Mouse (Mus musculus): ENCODE data around the gene Fibcd1. TPM values are rescaled to one million over a fixed set of nuclear protein-coding genes. Genes with fewer than 3 reads are reported as not detected.

The Fibcd1 gene
- polyA plus RNA-seq, 1 experiment, result not detected

- TF ChIP-seq GATA1 (IDR thresholded peaks at IDR 0.05; ENCODE audit: low read length), result no peak
These were observed 9.7 kb downstream of the Fibcd1 start for GRCm38 (mm10) chr2:31836091-31836490.

GRCm38 (mm10) chr2:31828311-31828825 lies 17.4 kb downstream of the Fibcd1 start:
- no peak for TF ChIP-seq GATA1 (IDR thresholded peaks at IDR 0.05; ENCODE audit: low read length)

- no peak for TF ChIP-seq GATA1 (IDR thresholded peaks at IDR 0.05; ENCODE audit: low read length)
These were observed 17.9 kb downstream of the Fibcd1 start for GRCm38 (mm10) chr2:31827877-31828276.

GRCm38 (mm10) chr2:31826094-31827085 lies 19.4 kb downstream of the Fibcd1 start:
- TF ChIP-seq GATA1 (IDR thresholded peaks at IDR 0.05; ENCODE audit: low read length), result no peak

- TF ChIP-seq GATA1 (IDR thresholded peaks at IDR 0.05; ENCODE audit: low read length), result no peak
These were observed 20.3 kb downstream of the Fibcd1 start for GRCm38 (mm10) chr2:31825469-31825911.

- TF ChIP-seq GATA1 (IDR thresholded peaks at IDR 0.05; ENCODE audit: low read length), result no peak
These were observed 21.7 kb downstream of the Fibcd1 start for GRCm38 (mm10) chr2:31823933-31824730.

GRCm38 (mm10) chr2:31822524-31823371 lies 23.1 kb downstream of the Fibcd1 start:
- no peak for TF ChIP-seq GATA1 (IDR thresholded peaks at IDR 0.05; ENCODE audit: low read length)

- TF ChIP-seq GATA1 (IDR thresholded peaks at IDR 0.05; ENCODE audit: low read length), result no peak
These were observed 30.4 kb downstream of the Fibcd1 start for GRCm38 (mm10) chr2:31815367-31815766.

GRCm38 (mm10) chr2:31814699-31815098 lies 31.1 kb downstream of the Fibcd1 start:
- no peak for TF ChIP-seq GATA1 (IDR thresholded peaks at IDR 0.05; ENCODE audit: low read length)

- no peak for TF ChIP-seq GATA1 (IDR thresholded peaks at IDR 0.05; ENCODE audit: low read length)
These were observed 32.2 kb downstream of the Fibcd1 start for GRCm38 (mm10) chr2:31813641-31814040.

GRCm38 (mm10) chr2:31811086-31811958 lies 34.5 kb downstream of the Fibcd1 start:
- no peak for TF ChIP-seq GATA1 (IDR thresholded peaks at IDR 0.05; ENCODE audit: low read length)

GRCm38 (mm10) chr2:31810444-31810843 lies 35.4 kb downstream of the Fibcd1 start, which contains the start of gene Qrfp:
Gene Qrfp, minus strand, starts transcription at chr2:31810580.
- no peak for TF ChIP-seq GATA1 (IDR thresholded peaks at IDR 0.05; ENCODE audit: low read length)

- no peak for TF ChIP-seq GATA1 (IDR thresholded peaks at IDR 0.05; ENCODE audit: low read length)
These were observed 36.5 kb downstream of the Fibcd1 start for GRCm38 (mm10) chr2:31809358-31809740.
